Mouse (Mus musculus) embryo, embryonic 10.5 days (tissue): ENCODE measurements around the gene A26c2.

ENCODE experiments used
- DNase-seq: peaks from one replicate; pipeline ENCODE4 v3.0.0-alpha.2; 2015; ENCODE audit warnings: low spot score

The A26c2 gene

GRCm38 (mm10) chr7:62823573-62823972 lies at the start of gene A26c2:
TSS of gene A26c2 (minus strand) at chr7:62823673.
- DNase-seq: no peak

- DNase-seq: no peak
Measured at GRCm38 (mm10) chr7:62851471-62851870, 28.0 kb upstream of the A26c2 start.
